Mouse (Mus musculus) cerebellum, adult 2 months (tissue): Measurements from ENCODE around the gene Pde11a.

ENCODE experiments used
- CTCF ChIP-seq: fragments of 200-500 bp; IDR thresholded peaks from 2 replicates; pipeline ENCODE4 v1.5.1; 2011; ENCODE audit warnings: low read depth, mild to moderate bottlenecking, control low read depth, low read length, moderate library complexity, borderline replicate concordance; ENCODE audit not compliant: insufficient read depth
- POLR2A ChIP-seq: fragments of 200-500 bp; IDR thresholded peaks from 2 replicates; pipeline ENCODE4 v1.6.1; 2011; ENCODE audit warnings: low read length, control low read depth, borderline replicate concordance; ENCODE audit not compliant: insufficient read depth

DNA sequence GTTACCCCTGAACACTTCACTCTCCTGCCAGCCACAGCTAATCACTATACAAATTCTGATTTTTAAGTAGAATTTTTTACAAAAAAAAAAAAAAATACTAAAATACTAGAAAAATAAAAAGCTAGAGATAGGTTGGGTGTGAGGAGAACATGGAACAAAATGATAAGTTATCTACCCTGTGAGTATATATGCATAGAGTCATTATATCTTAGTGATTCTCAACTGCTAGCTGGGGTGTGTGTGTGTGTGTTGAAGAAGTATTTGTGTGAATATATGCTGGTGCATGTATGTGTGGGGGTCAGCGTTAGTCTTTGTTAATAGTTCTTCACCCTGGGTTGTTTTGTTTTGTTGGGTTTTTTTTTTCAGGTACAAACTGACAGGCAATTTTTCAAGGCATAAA is 69.1 kb downstream of the Pde11a start:
- TF ChIP-seq CTCF = no peak
- TF ChIP-seq POLR2A = no peak
